Mouse (Mus musculus): ENCODE measurements around the gene Lbhd2. TPM values are rescaled to one million over a fixed set of nuclear protein-coding genes. Genes with fewer than 3 reads are reported as not detected.

The Lbhd2 gene
- 0.42 and 0.51 TPM in 2 replicates for polyA plus RNA-seq (2016; fragmentation: Nextera tagmentation; extraction: Ambion mirVana)

DNA sequence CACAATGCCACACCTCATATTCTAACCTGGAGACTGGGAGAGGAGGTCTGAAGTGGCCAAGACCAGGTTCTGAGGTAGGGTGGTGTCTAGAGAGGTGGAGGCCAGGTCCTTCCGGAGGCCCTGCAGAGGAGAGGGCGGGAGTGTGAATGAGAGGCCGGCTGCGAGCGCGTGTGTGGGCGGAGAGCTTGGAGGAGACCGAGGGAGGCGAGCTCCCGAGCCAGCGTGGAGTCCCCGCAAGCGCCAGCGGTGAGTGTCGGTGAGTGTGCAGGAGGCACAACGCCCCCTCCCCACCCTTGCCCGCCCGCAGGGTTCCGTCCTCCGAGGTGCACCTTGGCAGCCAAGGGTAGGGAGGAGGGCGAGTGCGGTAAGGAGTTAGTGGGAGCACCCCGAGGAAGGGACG lies at the start of gene Lbhd2:
TSS of gene Lbhd2 (plus strand) at position 188 of the 400 bp plus-strand sequence.
- Histone ChIP-seq H3K4me1 (peaks cover 9% of the 10 kb centered on the region; the same call in 1 of the 2 replicates), H3K27ac (no peak within 1 kb of the TSS), H3K9me3 (no peaks in the 10 kb centered on the region), H3K27me3 (replicated peaks) (peaks cover 49% of the 10 kb centered on the region), H3K4me2 (replicated peaks) (peak within 1 kb of the TSS; percentile 42), H3K4me3 (no peak within 1 kb of the TSS), H3K36me3 (no peaks in the 10 kb centered on the region), H3K9ac (no peak within 1 kb of the TSS)
- no peak for ATAC-seq (ENCODE audit: low FRiP score, low read depth)
- whole genome bisulfite sequencing = under 1% methylated on average over 24 of the region's 24 CpGs

DNA sequence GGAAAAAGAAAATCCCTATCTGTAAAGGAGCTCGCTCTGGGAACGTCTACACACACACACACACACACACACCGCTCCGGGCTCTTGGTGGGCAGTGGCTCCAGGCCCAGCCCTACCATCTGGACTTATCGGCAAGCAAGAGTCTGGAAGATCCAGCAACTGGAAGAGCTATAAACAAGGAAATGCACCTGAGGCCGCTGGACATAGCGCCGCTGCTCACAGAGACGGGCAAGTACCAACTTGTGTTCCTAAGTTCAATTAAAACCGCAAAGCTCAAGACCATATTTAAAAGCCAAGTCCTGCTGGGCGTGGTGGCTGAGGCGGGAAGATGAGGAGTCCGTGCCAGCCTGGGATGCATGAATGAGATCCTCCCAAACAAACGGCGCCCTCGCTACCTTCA lies 45.9 kb upstream of the Lbhd2 start:
- WGBS = 91% methylated on average over 16 of the region's 16 CpGs
- ATAC-seq (ENCODE audit: low FRiP score, low read depth) = no peak
- no peaks in the 10 kb centered on the region for H3K27me3 ChIP-seq (replicated peaks)
- no peaks in the 10 kb centered on the region for H3K36me3 ChIP-seq
- H3K9ac ChIP-seq = no peak overlapping the region
- no peak overlapping the region for H3K4me3 ChIP-seq
- peaks cover 46% of the 10 kb centered on the region for H3K4me1 ChIP-seq
- H3K9me3 ChIP-seq = no peaks in the 10 kb centered on the region
- H3K27ac ChIP-seq = no peak overlapping the region
- no peak overlapping the region for H3K4me2 ChIP-seq (replicated peaks)

- no peak overlapping the region for H3K4me3 ChIP-seq
- no peak overlapping the region for H3K4me2 ChIP-seq (replicated peaks)
- no peak overlapping the region for H3K27ac ChIP-seq
- ATAC-seq (ENCODE audit: low FRiP score, low read depth) = no peak
- peaks cover 43% of the 10 kb centered on the region for H3K4me1 ChIP-seq
- H3K9ac ChIP-seq = no peak overlapping the region
- no peaks in the 10 kb centered on the region for H3K9me3 ChIP-seq
- 72% methylated on average over 14 of the region's 14 CpGs for WGBS
- H3K36me3 ChIP-seq = no peaks in the 10 kb centered on the region
- H3K27me3 ChIP-seq (replicated peaks) = no peaks in the 10 kb centered on the region
Measured at GRCm38 (mm10) chr12:111361319-111362098, 45.1 kb upstream of the Lbhd2 start.

GRCm38 (mm10) chr12:111364234-111364633 lies 42.4 kb upstream of the Lbhd2 start:
- no peaks in the 10 kb centered on the region for H3K27me3 ChIP-seq (replicated peaks)
- H3K9me3 ChIP-seq = no peaks in the 10 kb centered on the region
- no peak overlapping the region for H3K9ac ChIP-seq
- H3K36me3 ChIP-seq = no peaks in the 10 kb centered on the region
- no peak overlapping the region for H3K4me2 ChIP-seq (replicated peaks)
- ATAC-seq (ENCODE audit: low FRiP score, low read depth) = no peak
- H3K4me1 ChIP-seq = peaks cover 31% of the 10 kb centered on the region
- no peak overlapping the region for H3K27ac ChIP-seq
- 91% methylated on average over 3 of the region's 3 CpGs for WGBS
- H3K4me3 ChIP-seq = no peak overlapping the region

DNA sequence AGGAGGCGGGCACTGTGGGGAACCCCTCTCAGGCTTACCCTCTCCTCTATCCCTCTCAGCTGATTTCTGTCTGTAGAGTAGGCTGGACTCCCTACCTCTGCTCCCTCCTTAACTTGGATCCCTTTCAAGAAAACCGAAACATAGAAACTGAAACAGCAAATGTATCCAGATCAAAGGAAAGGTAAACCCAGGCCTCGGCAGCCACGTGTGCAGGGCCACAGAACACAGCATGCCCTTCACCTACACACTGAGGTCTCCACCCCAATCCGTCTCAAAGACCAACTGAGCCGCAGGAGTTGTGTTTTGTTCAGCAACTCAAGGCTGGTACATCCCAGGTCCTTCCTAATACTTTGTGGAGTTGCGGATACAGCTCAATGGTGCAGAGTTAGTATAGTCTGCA lies 39.5 kb upstream of the Lbhd2 start:
- Histone ChIP-seq H3K9ac (no peak overlapping the region), H3K36me3 (no peaks in the 10 kb centered on the region), H3K9me3 (no peaks in the 10 kb centered on the region), H3K4me3 (no peak overlapping the region), H3K4me2 (replicated peaks) (no peak overlapping the region), H3K27me3 (replicated peaks) (no peaks in the 10 kb centered on the region), H3K27ac (no peak overlapping the region), H3K4me1 (peaks cover 29% of the 10 kb centered on the region)
- WGBS = 89% methylated on average over 7 of the region's 7 CpGs
- no peak for ATAC-seq (ENCODE audit: low FRiP score, low read depth)

GRCm38 (mm10) chr12:111370249-111370648 lies 36.4 kb upstream of the Lbhd2 start:
- H3K4me2 ChIP-seq (replicated peaks) = no peak overlapping the region
- H3K9me3 ChIP-seq = no peaks in the 10 kb centered on the region
- H3K9ac ChIP-seq = no peak overlapping the region
- H3K36me3 ChIP-seq = no peaks in the 10 kb centered on the region
- no peak overlapping the region for H3K4me3 ChIP-seq
- ATAC-seq (ENCODE audit: low FRiP score, low read depth) = no peak
- H3K27ac ChIP-seq = no peak overlapping the region
- no peaks in the 10 kb centered on the region for H3K27me3 ChIP-seq (replicated peaks)
- WGBS = 57% methylated on average over 4 of the region's 4 CpGs
- peaks cover 29% of the 10 kb centered on the region for H3K4me1 ChIP-seq

GRCm38 (mm10) chr12:111371905-111372304 lies 34.7 kb upstream of the Lbhd2 start:
- Histone ChIP-seq H3K27me3 (replicated peaks) (no peaks in the 10 kb centered on the region), H3K9ac (no peak overlapping the region), H3K4me3 (no peak overlapping the region), H3K36me3 (no peaks in the 10 kb centered on the region), H3K9me3 (no peaks in the 10 kb centered on the region), H3K27ac (no peak overlapping the region), H3K4me2 (replicated peaks) (no peak overlapping the region), H3K4me1 (peaks cover 43% of the 10 kb centered on the region)
- ATAC-seq (ENCODE audit: low FRiP score, low read depth) = no peak
- 87% methylated on average over 7 of the region's 7 CpGs for WGBS

- H3K4me1 ChIP-seq = peaks cover 36% of the 10 kb centered on the region
- H3K9me3 ChIP-seq = no peaks in the 10 kb centered on the region
- H3K4me3 ChIP-seq = no peak overlapping the region
- ATAC-seq (ENCODE audit: low FRiP score, low read depth) = no peak
- H3K27me3 ChIP-seq (replicated peaks) = no peaks in the 10 kb centered on the region
- H3K27ac ChIP-seq = no peak overlapping the region
- 66% methylated on average over 6 of the region's 6 CpGs for WGBS
- H3K36me3 ChIP-seq = no peaks in the 10 kb centered on the region
- H3K4me2 ChIP-seq (replicated peaks) = no peak overlapping the region
- no peak overlapping the region for H3K9ac ChIP-seq
Measured at GRCm38 (mm10) chr12:111373411-111373810, 33.2 kb upstream of the Lbhd2 start.

DNA sequence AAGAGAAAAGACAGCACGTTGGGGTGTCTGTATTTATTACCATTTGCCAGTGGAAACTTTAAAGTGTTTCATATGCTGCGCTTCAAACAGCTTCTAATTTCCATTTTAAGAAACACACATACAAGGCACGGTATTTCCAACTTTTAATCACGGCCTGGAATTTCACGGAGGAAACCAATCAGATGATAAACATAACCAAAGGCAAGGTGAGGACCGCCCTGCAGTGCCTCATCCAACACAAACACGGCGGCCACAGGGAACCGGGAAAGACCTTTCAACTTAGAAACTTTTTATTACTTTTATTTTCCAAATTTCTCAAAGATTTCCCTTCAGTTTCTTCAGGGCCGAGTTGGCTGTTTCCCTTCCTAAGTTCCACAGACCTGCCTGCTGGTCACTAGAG lies 31.9 kb upstream of the Lbhd2 start:
- no peak for ATAC-seq (ENCODE audit: low FRiP score, low read depth)
- H3K9me3 ChIP-seq = no peaks in the 10 kb centered on the region
- H3K27ac ChIP-seq = no peak overlapping the region
- H3K4me1 ChIP-seq = peaks cover 33% of the 10 kb centered on the region
- H3K36me3 ChIP-seq = no peaks in the 10 kb centered on the region
- no peaks in the 10 kb centered on the region for H3K27me3 ChIP-seq (replicated peaks)
- no peak overlapping the region for H3K4me3 ChIP-seq
- H3K9ac ChIP-seq = no peak overlapping the region
- no peak overlapping the region; the same call in 1 of the 2 replicates for H3K4me2 ChIP-seq (replicated peaks)
- WGBS = 87% methylated on average over 10 of the region's 10 CpGs

- 75% methylated on average over 12 of the region's 12 CpGs for WGBS
- Histone ChIP-seq H3K4me2 (replicated peaks) (peak overlapping the region; percentile 98), H3K9ac (peak overlapping the region; percentile 91), H3K9me3 (no peaks in the 10 kb centered on the region), H3K4me1 (peaks cover 24% of the 10 kb centered on the region), H3K27ac (no peak overlapping the region), H3K4me3 (peak overlapping the region; percentile 97), H3K27me3 (replicated peaks) (no peaks in the 10 kb centered on the region), H3K36me3 (no peaks in the 10 kb centered on the region)
- ATAC-seq (ENCODE audit: low FRiP score, low read depth) = no peak
Measured at GRCm38 (mm10) chr12:111375559-111375958, 31.1 kb upstream of the Lbhd2 start.

DNA sequence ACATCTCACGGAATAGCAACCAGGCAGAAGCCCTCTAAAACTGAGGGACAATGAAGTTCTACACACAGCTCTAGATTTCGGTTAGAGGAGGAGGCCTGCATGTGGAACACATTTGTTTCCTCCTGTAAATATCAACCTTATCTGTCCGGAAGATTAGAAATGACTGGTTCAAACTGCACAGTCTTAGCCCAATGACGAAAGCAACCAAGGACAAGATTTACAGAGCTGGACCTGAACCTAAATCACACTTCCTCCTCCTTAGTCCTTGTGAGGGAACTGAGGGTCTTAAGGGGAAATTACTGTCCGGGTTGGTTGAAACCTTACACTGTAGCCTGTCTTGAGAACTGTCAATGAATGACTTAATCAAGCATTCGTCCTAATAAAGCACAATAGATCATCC lies 30.6 kb upstream of the Lbhd2 start:
- peaks cover 24% of the 10 kb centered on the region for H3K4me1 ChIP-seq
- WGBS = 40% methylated on average over 6 of the region's 6 CpGs
- no peak overlapping the region for H3K27ac ChIP-seq

GRCm38 (mm10) chr12:111376826-111377331 lies 29.7 kb upstream of the Lbhd2 start:
- peak; percentile 22 for ATAC-seq (ENCODE audit: low FRiP score, low read depth)
- Histone ChIP-seq H3K9ac (peak overlapping the region; percentile 91), H3K27ac (peak overlapping the region; percentile 91), H3K4me1 (peaks cover 24% of the 10 kb centered on the region), H3K4me2 (replicated peaks) (peak overlapping the region; percentile 98), H3K36me3 (no peaks in the 10 kb centered on the region), H3K4me3 (peak overlapping the region; percentile 97), H3K27me3 (replicated peaks) (no peaks in the 10 kb centered on the region), H3K9me3 (no peaks in the 10 kb centered on the region)
- under 1% methylated on average over 49 of the region's 49 CpGs for WGBS

More for the DNA sequence above, 30.6 kb upstream of the Lbhd2 start:
- Histone ChIP-seq H3K36me3 (no peaks in the 10 kb centered on the region), H3K9ac (peak overlapping the region; percentile 91), H3K4me3 (peak overlapping the region; percentile 97), H3K9me3 (no peaks in the 10 kb centered on the region), H3K4me2 (replicated peaks) (peak overlapping the region; percentile 98), H3K27me3 (replicated peaks) (no peaks in the 10 kb centered on the region)
- ATAC-seq (ENCODE audit: low FRiP score, low read depth) = no peak
